Mouse (Mus musculus): ENCODE measurements at regions not wholly inside any gene's neighbourhood (a gene's known extent, or its start where the extent isn't known, plus 50 kb on each side); places are given as distances from the start of the nearest gene placed in this dataset.
A peak's percentile ranks its signal among the peaks of the same experiment; 100 is the strongest.

GRCm38 (mm10) chr3:134104625-134105024 lies 131.7 kb upstream of the Cxxc4 start:
- ATAC-seq (ENCODE audit: low FRiP score, low read depth) = no peak
- Histone ChIP-seq H3K9me3 (no peaks in the 10 kb centered on the region), H3K4me2 (replicated peaks) (no peak overlapping the region), H3K4me1 (peaks cover 6% of the 10 kb centered on the region; the same call in 1 of the 2 replicates), H3K27ac (no peak overlapping the region), H3K9ac (no peak overlapping the region), H3K27me3 (replicated peaks) (no peaks in the 10 kb centered on the region; the same call in 1 of the 2 replicates), H3K36me3 (no peaks in the 10 kb centered on the region), H3K4me3 (no peak overlapping the region)
- WGBS = 89% methylated on average over 1 of the region's 1 CpGs

- Histone ChIP-seq H3K9ac (no peak overlapping the region), H3K4me2 (replicated peaks) (no peak overlapping the region), H3K27me3 (replicated peaks) (no peaks in the 10 kb centered on the region; the same call in 1 of the 2 replicates), H3K36me3 (no peaks in the 10 kb centered on the region), H3K27ac (no peak overlapping the region), H3K9me3 (no peaks in the 10 kb centered on the region), H3K4me3 (no peak overlapping the region), H3K4me1 (peaks cover 2% of the 10 kb centered on the region; the same call in 1 of the 2 replicates)
- ATAC-seq (ENCODE audit: low FRiP score, low read depth) = no peak
- WGBS = 79% methylated on average over 2 of the region's 2 CpGs
These were observed 131.2 kb upstream of the Cxxc4 start for GRCm38 (mm10) chr3:134105112-134105511.

- H3K9me3 ChIP-seq = no peaks in the 10 kb centered on the region
- no peak overlapping the region for H3K9ac ChIP-seq
- H3K4me1 ChIP-seq = no peaks in the 10 kb centered on the region
- H3K4me3 ChIP-seq = no peak overlapping the region
- H3K36me3 ChIP-seq = no peaks in the 10 kb centered on the region
- no peak overlapping the region for H3K4me2 ChIP-seq (replicated peaks)
- WGBS = 42% methylated on average over 3 of the region's 3 CpGs
- no peaks in the 10 kb centered on the region; the same call in 1 of the 2 replicates for H3K27me3 ChIP-seq (replicated peaks)
- no peak overlapping the region for H3K27ac ChIP-seq
- 0 out of 2 replicates have a peak, but pooled peaks have one; percentile 44 for ATAC-seq (ENCODE audit: low FRiP score, low read depth)
These were observed 130.7 kb upstream of the Cxxc4 start for GRCm38 (mm10) chr3:134105567-134105966.

- Histone ChIP-seq H3K4me1 (peaks cover 11% of the 10 kb centered on the region; the same call in 1 of the 2 replicates), H3K4me3 (no peak overlapping the region), H3K9me3 (no peaks in the 10 kb centered on the region), H3K36me3 (no peaks in the 10 kb centered on the region), H3K9ac (no peak overlapping the region), H3K27me3 (replicated peaks) (no peaks in the 10 kb centered on the region), H3K27ac (no peak overlapping the region), H3K4me2 (replicated peaks) (no peak overlapping the region)
- ATAC-seq (ENCODE audit: low FRiP score, low read depth) = peak; percentile 96
- WGBS = 10% methylated on average over 1 of the region's 1 CpGs
These were observed 121.8 kb upstream of the Cxxc4 start for GRCm38 (mm10) chr3:134114501-134114900.

GRCm38 (mm10) chr3:134115007-134115406 lies 121.3 kb upstream of the Cxxc4 start:
- peak; percentile 68 for ATAC-seq (ENCODE audit: low FRiP score, low read depth)
- no peak overlapping the region for H3K27ac ChIP-seq
- no peaks in the 10 kb centered on the region for H3K9me3 ChIP-seq
- H3K9ac ChIP-seq = no peak overlapping the region
- 88% methylated on average over 4 of the region's 4 CpGs for WGBS
- no peak overlapping the region for H3K4me3 ChIP-seq
- no peaks in the 10 kb centered on the region for H3K27me3 ChIP-seq (replicated peaks)
- H3K4me2 ChIP-seq (replicated peaks) = no peak overlapping the region
- H3K4me1 ChIP-seq = peaks cover 11% of the 10 kb centered on the region; the same call in 1 of the 2 replicates
- H3K36me3 ChIP-seq = no peaks in the 10 kb centered on the region

- WGBS = 79% methylated on average over 4 of the region's 4 CpGs
- no peaks in the 10 kb centered on the region for H3K9me3 ChIP-seq
- no peaks in the 10 kb centered on the region for H3K36me3 ChIP-seq
These were observed 117.4 kb upstream of the Cxxc4 start for GRCm38 (mm10) chr3:134118898-134119297.

DNA sequence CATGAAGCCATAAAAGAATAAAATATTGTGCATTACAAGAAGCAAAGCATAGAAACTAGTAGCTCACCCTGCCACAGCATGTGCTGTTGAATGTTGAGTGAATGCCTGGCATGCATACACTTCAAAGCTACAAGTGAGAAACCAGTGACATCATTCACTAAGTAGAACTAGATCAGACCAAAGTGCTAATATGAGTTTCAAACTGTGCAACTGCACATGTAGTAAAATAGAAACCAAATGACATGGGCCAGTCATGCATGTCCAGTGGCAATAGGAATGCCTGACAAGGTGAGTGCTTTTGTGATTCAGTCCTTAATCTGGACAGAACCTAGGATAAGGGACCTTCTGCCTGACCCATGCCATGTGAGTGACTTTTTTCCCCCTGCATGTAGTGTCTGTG lies 111.3 kb upstream of the Cxxc4 start:
- no peaks in the 10 kb centered on the region for H3K36me3 ChIP-seq
- H3K4me1 ChIP-seq = no peaks in the 10 kb centered on the region
- H3K4me3 ChIP-seq = no peak overlapping the region
- H3K27me3 ChIP-seq (replicated peaks) = no peaks in the 10 kb centered on the region
- no peak for ATAC-seq (ENCODE audit: low FRiP score, low read depth)
- H3K4me2 ChIP-seq (replicated peaks) = no peak overlapping the region
- no peak overlapping the region for H3K27ac ChIP-seq
- no peaks in the 10 kb centered on the region for H3K9me3 ChIP-seq
- H3K9ac ChIP-seq = no peak overlapping the region

More at GRCm38 (mm10) chr3:134118898-134119297, 117.4 kb upstream of the Cxxc4 start:
- Histone ChIP-seq H3K27me3 (replicated peaks) (no peaks in the 10 kb centered on the region), H3K4me2 (replicated peaks) (no peak overlapping the region), H3K4me3 (no peak overlapping the region), H3K27ac (no peak overlapping the region), H3K9ac (no peak overlapping the region), H3K4me1 (peaks cover 11% of the 10 kb centered on the region; the same call in 1 of the 2 replicates)
- no peak for ATAC-seq (ENCODE audit: low FRiP score, low read depth)

DNA sequence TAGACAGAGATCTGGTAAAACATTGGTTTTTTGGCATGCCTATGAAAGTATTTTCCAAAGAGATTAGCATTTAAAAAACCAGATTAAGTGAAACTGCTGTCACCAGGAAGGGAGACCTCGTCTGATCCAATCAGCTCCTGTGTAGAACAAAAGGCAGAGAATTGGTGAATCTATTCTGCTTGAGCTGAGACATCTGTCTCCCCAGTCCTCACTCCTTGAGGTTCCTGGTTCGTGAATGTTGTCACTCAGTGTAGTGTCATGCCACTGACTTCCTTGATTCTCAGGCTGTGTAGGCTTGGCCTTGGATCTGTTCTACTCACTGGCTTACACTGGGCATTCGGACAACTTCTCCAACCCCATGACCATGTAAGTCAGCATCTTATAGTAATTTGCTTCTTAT lies 105.9 kb upstream of the Cxxc4 start:
- no peaks in the 10 kb centered on the region for H3K27me3 ChIP-seq (replicated peaks)
- no peaks in the 10 kb centered on the region for H3K36me3 ChIP-seq
- 50% methylated on average over 3 of the region's 3 CpGs for WGBS
- ATAC-seq (ENCODE audit: low FRiP score, low read depth) = no peak
- no peak overlapping the region for H3K4me3 ChIP-seq
- H3K27ac ChIP-seq = no peak overlapping the region
- no peaks in the 10 kb centered on the region for H3K4me1 ChIP-seq
- H3K4me2 ChIP-seq (replicated peaks) = no peak overlapping the region
- H3K9me3 ChIP-seq = no peaks in the 10 kb centered on the region
- H3K9ac ChIP-seq = no peak overlapping the region

- H3K27me3 ChIP-seq (replicated peaks) = no peaks in the 10 kb centered on the region
These were observed 91.0 kb upstream of the Cxxc4 start for GRCm38 (mm10) chr3:134145251-134145650.

DNA sequence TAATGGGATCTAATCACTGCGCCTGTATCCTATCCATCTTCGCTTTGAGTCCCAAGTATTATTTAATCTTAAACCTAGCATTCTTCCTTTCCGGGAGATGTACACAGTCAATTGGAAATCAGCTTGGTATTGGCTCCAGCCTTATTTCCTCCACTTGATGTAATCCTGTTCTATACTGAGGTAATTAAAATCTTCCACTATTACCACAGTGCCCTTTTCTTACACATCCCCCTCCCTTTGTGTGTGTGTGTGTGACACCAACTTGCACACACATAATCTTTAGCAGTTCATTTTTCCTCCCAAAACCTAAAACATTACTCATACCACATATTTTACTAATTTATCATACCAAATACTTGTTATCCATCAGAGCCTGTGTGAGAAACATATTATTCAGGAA lies 90.3 kb upstream of the Cxxc4 start:
- Histone ChIP-seq H3K4me1 (peaks cover 7% of the 10 kb centered on the region; the same call in 1 of the 2 replicates), H3K27ac (no peak overlapping the region), H3K27me3 (replicated peaks) (no peaks in the 10 kb centered on the region), H3K4me2 (replicated peaks) (no peak overlapping the region), H3K36me3 (no peaks in the 10 kb centered on the region), H3K9me3 (no peaks in the 10 kb centered on the region), H3K9ac (no peak overlapping the region), H3K4me3 (no peak overlapping the region)
- peak; percentile 42 for ATAC-seq (ENCODE audit: low FRiP score, low read depth)
- 76% methylated on average over 3 of the region's 3 CpGs for WGBS

More at GRCm38 (mm10) chr3:134145251-134145650, 91.0 kb upstream of the Cxxc4 start:
- Histone ChIP-seq H3K4me3 (no peak overlapping the region), H3K9ac (no peak overlapping the region), H3K4me1 (peaks cover 7% of the 10 kb centered on the region; the same call in 1 of the 2 replicates), H3K9me3 (no peaks in the 10 kb centered on the region), H3K36me3 (no peaks in the 10 kb centered on the region), H3K4me2 (replicated peaks) (peak overlapping the region; percentile 28), H3K27ac (no peak overlapping the region)
- 29% methylated on average over 7 of the region's 7 CpGs for WGBS
- ATAC-seq (ENCODE audit: low FRiP score, low read depth) = no peak

- Histone ChIP-seq H3K9me3 (no peaks in the 10 kb centered on the region), H3K36me3 (no peaks in the 10 kb centered on the region), H3K27me3 (replicated peaks) (no peaks in the 10 kb centered on the region), H3K4me2 (replicated peaks) (peak overlapping the region; percentile 56), H3K9ac (0 out of 2 replicates have a peak overlapping the region, but pooled peaks have one; percentile 29), H3K27ac (no peak overlapping the region), H3K4me3 (peak overlapping the region; percentile 26), H3K4me1 (peaks cover 7% of the 10 kb centered on the region; the same call in 1 of the 2 replicates)
- ATAC-seq (ENCODE audit: low FRiP score, low read depth) = peak; percentile 94
- WGBS = 17% methylated on average over 14 of the region's 14 CpGs
These were observed 89.7 kb upstream of the Cxxc4 start for GRCm38 (mm10) chr3:134146373-134147224.

DNA sequence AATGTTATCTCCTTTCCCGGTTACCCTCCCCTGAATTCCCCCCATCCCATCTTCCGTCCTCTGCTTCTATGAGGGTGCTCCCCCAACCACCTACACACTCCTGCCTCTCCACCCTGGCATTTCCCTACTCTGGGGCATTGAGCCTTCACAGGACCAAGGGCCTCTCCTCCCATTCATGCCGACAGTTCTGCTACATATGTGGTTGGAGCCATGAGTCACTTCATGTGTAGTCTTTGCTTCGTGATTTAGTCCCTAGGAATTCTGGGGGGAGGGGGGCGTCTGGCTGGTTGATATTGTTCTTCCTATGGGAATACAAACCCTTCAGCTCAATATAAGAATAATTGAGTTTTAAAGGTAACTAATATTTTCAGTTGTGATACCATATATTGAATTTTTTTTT lies 74.0 kb upstream of the Cxxc4 start:
- Histone ChIP-seq H3K27me3 (replicated peaks) (no peaks in the 10 kb centered on the region), H3K27ac (no peak overlapping the region), H3K4me2 (replicated peaks) (no peak overlapping the region), H3K4me3 (no peak overlapping the region), H3K4me1 (no peaks in the 10 kb centered on the region), H3K9me3 (no peaks in the 10 kb centered on the region), H3K9ac (no peak overlapping the region), H3K36me3 (no peaks in the 10 kb centered on the region)
- ATAC-seq (ENCODE audit: low FRiP score, low read depth) = no peak
- 87% methylated on average over 5 of the region's 5 CpGs for WGBS

Data from neural tube, embryonic 12.5 days (tissue).